Mouse (Mus musculus) c-Kit-positive CD71-negative TER-119-negative erythroid progenitor cells, embryonic 14.5 days (primary cell): ENCODE measurements at regions not wholly inside any gene's neighbourhood (a gene's known extent, or its start where the extent isn't known, plus 50 kb on each side); places are given as distances from the start of the nearest gene placed in this dataset.
A peak's percentile ranks its signal among the peaks of the same experiment; 100 is the strongest.

Experiments used
- DNase-seq: peaks from one replicate; pipeline ENCODE4 v3.0.0-alpha.2; 2013; ENCODE audit warnings: low read depth

- peak; percentile 3 for DNase-seq
Measured at GRCm38 (mm10) chr7:31455775-31456174, 80.4 kb downstream of the Scgb1b3 start.
